Mouse (Mus musculus) c-Kit-positive CD71-positive TER-119-negative erythroid progenitor cells, embryonic 14.5 days (primary cell): ENCODE data around the gene Ttll11.

Source experiments
- DNase-seq: peaks from one replicate; pipeline ENCODE4 v3.0.0-alpha.2; 2013; ENCODE audit warnings: low read depth

Ttll11 gene

GRCm38 (mm10) chr2:35899712-35900111, 80.0 kb downstream of the Ttll11 start:
- DNase-seq, result no peak

GRCm38 (mm10) chr2:35899135-35899474, 80.6 kb downstream of the Ttll11 start:
- DNase-seq, result no peak

GRCm38 (mm10) chr2:35898425-35899134, 81.1 kb downstream of the Ttll11 start:
- DNase-seq, result no peak

GRCm38 (mm10) chr2:35897125-35897524, 82.6 kb downstream of the Ttll11 start:
- no peak for DNase-seq

- no peak for DNase-seq
These were observed 85.2 kb downstream of the Ttll11 start for GRCm38 (mm10) chr2:35894512-35894911.

GRCm38 (mm10) chr2:35890635-35891034, 89.1 kb downstream of the Ttll11 start:
- DNase-seq, result no peak

GRCm38 (mm10) chr2:35889776-35890175, 89.9 kb downstream of the Ttll11 start:
- DNase-seq, result no peak

- DNase-seq, result no peak
These were observed 95.4 kb downstream of the Ttll11 start for GRCm38 (mm10) chr2:35884296-35884695.

GRCm38 (mm10) chr2:35882336-35882987, 97.3 kb downstream of the Ttll11 start:
- no peak for DNase-seq

- no peak for DNase-seq
These were observed 97.8 kb downstream of the Ttll11 start for GRCm38 (mm10) chr2:35881896-35882295.

- DNase-seq, result no peak
These were observed 99.4 kb downstream of the Ttll11 start for GRCm38 (mm10) chr2:35880362-35880761.

GRCm38 (mm10) chr2:35879887-35880286, 99.8 kb downstream of the Ttll11 start:
- DNase-seq, result no peak

GRCm38 (mm10) chr2:35878506-35878905, 101.2 kb downstream of the Ttll11 start:
- no peak for DNase-seq

GRCm38 (mm10) chr2:35875572-35875971, 104.1 kb downstream of the Ttll11 start:
- no peak for DNase-seq

- DNase-seq, result no peak
These were observed 105.3 kb downstream of the Ttll11 start for GRCm38 (mm10) chr2:35874421-35874820.

- no peak for DNase-seq
These were observed 110.5 kb downstream of the Ttll11 start for GRCm38 (mm10) chr2:35869165-35869564.

GRCm38 (mm10) chr2:35863284-35863683, 116.4 kb downstream of the Ttll11 start:
- no peak for DNase-seq

GRCm38 (mm10) chr2:35861185-35861584, 118.5 kb downstream of the Ttll11 start:
- no peak for DNase-seq

GRCm38 (mm10) chr2:35860394-35860744, 119.3 kb downstream of the Ttll11 start:
- DNase-seq, result no peak

- no peak for DNase-seq
These were observed 119.9 kb downstream of the Ttll11 start for GRCm38 (mm10) chr2:35859708-35860393.

GRCm38 (mm10) chr2:35858281-35858680, 121.4 kb downstream of the Ttll11 start:
- no peak for DNase-seq

- DNase-seq, result no peak
These were observed 122.8 kb downstream of the Ttll11 start for GRCm38 (mm10) chr2:35856901-35857300.

GRCm38 (mm10) chr2:35854877-35855276, 124.8 kb downstream of the Ttll11 start:
- DNase-seq, result no peak
